Mouse (Mus musculus) gastrocnemius, postnatal 10 days (tissue): ENCODE results near the gene Ispd. TPM values are rescaled to one million over a fixed set of nuclear protein-coding genes. Genes with fewer than 3 reads are reported as not detected.

ENCODE experiments used
- DNase-seq: peaks from one replicate; pipeline ENCODE4 v3.0.0; 2021; ENCODE audit warnings: mixed read lengths
- total RNA-seq, 2 experiments: library from RNA; stranded (reverse); gene quantifications; 2 replicates each; pipeline ENCODE4 v1.2.3; 2021

Ispd gene
- total RNA-seq, 2 experiments from 2014 or later: 8.9 to 9.4 TPM

GRCm38 (mm10) chr12:36468325-36469044 is 87.2 kb downstream of the Ispd start:
- no peak for DNase-seq

- no peak for DNase-seq
Measured at GRCm38 (mm10) chr12:36471411-36471810, 90.2 kb downstream of the Ispd start.

DNA sequence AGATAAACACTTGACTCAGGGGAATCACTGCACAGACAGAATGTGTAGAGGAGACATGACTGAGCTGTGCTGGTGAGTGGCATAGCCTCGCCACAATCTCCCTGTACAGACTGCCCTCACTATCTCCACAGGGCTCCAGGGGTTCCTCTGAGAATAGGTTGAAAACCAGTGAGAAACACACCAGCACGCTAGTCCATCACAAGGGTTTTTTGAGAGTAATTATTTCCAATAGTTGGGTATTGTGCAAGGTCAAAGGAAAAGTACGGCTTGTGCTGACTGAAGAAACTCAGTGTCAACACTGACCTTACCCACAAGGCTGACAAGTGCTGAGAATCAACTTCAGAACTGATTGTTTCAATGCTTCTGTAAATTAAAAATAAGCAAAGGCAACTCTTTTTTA is 92.9 kb downstream of the Ispd start:
- no peak for DNase-seq

DNA sequence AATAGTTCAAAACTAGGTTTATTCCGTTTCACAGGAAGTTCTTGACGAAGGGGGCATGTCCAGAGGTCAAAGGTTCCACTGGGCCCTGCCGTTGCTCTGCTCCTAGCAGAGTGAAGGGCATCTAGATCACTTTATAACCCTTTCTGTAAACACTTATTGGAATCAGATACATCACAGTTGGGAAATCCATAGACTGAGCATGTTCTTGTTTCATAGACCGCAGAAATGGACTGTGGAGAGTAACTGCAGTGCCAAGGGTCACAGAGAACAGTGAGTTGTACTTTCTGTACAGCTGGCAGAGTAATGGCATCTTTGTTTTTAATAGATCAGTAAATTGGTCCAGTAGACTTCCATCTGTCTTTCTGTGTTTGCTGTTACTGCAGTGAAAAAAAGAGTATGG is 94.0 kb downstream of the Ispd start:
- DNase-seq: no peak

DNA sequence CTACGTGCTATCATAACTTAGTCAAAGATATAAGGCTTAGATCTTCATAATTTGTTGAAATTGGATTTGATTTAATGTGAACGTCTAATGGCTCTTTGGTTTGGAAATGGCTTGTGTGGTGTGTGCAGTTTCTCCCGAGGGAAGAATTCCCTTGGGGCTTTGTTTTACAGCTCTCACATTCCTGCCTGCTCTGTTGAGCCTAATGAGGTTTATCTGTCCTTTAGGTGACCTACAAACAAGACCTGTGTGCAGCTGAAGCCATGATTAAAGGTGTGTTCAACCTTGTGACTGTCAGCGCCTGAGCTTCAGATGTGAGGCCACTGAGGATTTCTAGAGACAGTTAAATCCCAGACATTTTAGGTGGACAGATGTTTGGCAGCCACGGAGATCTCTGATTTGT is 95.2 kb downstream of the Ispd start:
- no peak for DNase-seq

- DNase-seq: no peak
Measured at GRCm38 (mm10) chr12:36477501-36477900, 96.3 kb downstream of the Ispd start.

- DNase-seq: no peak
Measured at GRCm38 (mm10) chr12:36477926-36478325, 96.7 kb downstream of the Ispd start.

GRCm38 (mm10) chr12:36481742-36482141 is 100.5 kb downstream of the Ispd start:
- DNase-seq: no peak

- DNase-seq: no peak
Measured at GRCm38 (mm10) chr12:36483346-36483745, 102.1 kb downstream of the Ispd start.

GRCm38 (mm10) chr12:36497565-36497964 is 116.3 kb downstream of the Ispd start:
- DNase-seq: no peak

DNA sequence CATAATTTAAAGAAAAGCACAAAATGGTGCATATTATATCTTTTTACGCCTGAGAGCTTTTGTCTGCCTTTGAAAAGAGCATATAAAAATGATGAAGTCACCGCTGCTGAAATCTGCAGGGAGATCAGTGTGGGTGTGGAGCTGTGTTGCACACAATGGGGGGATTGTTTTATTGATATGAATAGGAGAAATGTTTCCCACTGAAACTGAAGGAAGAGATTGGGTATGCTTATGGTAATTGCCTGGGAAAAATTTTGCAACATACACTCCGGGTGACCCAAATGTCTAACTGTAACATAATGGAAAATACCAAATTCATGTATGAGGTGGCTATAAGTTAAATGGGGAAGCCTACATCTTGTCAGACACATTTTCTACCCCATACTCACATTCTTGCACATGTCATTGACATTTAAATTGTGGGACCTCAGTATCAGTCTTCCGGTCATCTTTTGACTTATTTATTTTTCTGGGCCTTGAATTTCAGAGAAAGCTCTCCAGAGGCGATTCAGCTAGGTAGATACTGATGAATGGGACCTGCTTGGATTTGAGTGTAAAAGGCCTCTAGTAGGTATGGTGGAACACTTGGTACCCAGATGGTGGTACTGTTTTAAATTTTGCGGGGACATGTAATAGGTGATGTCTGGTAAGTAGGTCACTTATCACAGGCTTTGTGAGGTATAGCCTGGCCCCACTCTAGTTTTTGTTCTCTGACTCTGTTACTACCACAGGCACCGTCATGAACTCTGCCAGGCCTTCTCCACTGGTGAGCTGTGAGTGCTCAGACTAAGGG is 126.1 kb downstream of the Ispd start:
- no peak for DNase-seq

GRCm38 (mm10) chr12:36509954-36510642 is 128.8 kb downstream of the Ispd start:
- DNase-seq: no peak

DNA sequence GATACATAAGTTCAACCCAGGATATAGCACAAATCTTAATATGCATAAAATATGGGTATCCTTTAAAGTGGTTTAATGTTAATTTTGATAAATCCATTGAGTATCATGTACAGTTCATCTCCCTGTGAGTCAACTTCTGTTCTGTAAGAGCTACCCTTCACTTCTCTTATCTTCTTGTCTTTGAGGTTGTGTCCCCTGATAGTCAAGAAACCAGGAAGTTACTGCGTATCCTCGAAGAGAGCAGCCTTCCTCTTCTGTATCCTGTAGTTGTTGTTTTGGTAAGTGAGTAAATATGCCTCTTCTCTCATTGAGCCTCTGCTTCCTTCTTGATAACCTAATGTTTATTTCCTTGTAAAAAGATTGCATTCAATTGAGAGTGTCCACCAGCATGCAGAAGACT is 140.5 kb downstream of the Ispd start:
- no peak for DNase-seq

- no peak for DNase-seq
Measured at GRCm38 (mm10) chr12:36523515-36523914, 142.3 kb downstream of the Ispd start.

DNA sequence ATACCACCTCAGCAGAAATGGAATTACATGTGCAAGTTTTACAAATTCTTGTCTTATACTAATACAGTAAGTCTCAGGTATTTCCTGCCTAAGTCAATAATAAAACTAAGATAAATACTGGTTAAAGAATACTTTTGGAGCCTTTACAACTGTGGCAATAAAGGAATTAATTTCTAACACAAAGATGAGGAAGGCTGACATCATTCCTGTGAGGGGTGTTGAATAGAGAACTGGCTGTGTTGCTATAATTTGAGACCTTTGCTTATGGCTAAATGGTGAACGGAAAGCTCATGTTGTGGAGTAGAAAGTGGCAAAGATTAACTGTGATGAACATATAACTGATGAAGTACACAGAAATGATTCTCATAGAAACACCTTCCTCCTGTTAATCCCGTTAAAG is 149.7 kb downstream of the Ispd start:
- no peak for DNase-seq

GRCm38 (mm10) chr12:36531421-36532072 is 150.3 kb downstream of the Ispd start:
- no peak for DNase-seq

DNA sequence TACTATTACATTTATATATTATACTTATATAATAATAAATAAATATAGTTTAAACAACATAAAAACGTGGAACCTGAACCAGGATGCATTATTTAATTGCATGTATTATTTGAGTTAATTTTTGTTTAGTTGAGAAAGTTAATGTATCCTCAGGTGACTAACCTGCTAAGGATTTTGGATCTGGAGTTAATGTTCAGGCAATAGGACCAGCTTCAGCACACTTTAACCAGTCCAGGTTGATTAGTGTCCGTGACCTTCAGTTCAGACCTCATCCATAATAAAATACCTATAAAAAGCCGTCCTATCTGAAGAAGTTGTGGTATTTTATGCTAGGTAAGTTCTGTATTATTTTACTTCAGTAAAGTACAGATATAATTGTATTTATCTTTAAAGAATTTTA is 151.3 kb downstream of the Ispd start:
- DNase-seq: no peak

GRCm38 (mm10) chr12:36533160-36533900 is 152.1 kb downstream of the Ispd start:
- DNase-seq: no peak

GRCm38 (mm10) chr12:36534589-36534988 is 153.3 kb downstream of the Ispd start:
- no peak for DNase-seq

GRCm38 (mm10) chr12:36545318-36545717 is 164.1 kb downstream of the Ispd start:
- DNase-seq: no peak

DNA sequence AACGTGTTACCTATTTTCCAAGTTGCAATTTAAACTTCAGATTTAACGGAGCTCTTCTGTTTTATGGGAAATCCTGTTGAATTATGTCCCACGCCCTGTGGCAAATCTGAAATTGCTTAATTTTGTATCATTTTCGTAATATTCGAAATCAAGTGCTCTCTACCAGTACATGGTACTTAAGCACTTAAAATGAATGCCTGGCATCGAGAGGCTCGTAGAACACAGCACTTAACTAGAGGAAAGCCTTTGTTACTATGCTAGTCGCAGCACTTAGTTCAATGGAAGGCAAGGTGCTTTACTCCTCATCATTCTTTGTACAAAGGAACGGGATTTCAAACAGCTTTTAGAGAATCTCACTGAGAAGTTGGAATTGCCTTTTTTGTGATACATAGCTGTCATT is 168.2 kb downstream of the Ispd start:
- DNase-seq: no peak

GRCm38 (mm10) chr12:36554697-36555096 is 173.4 kb downstream of the Ispd start:
- DNase-seq: no peak
